Mouse (Mus musculus) CD4-positive, CD25-positive, alpha-beta regulatory T cell (primary cell): Measurements from ENCODE around the gene Wwc1. TPM values are rescaled to one million over a fixed set of nuclear protein-coding genes. Genes with fewer than 3 reads are reported as not detected.

Source experiments
- polyA plus RNA-seq: library from polyadenylated mRNA; unstranded; fragments of 100-300 nt; shearing (Covaris generic); gene quantifications from one replicate; pipeline ENCODE4 v1.2.1, GENCODE M21; 2017

Gene Wwc1
- 0.13 TPM for polyA plus RNA-seq

DNA sequence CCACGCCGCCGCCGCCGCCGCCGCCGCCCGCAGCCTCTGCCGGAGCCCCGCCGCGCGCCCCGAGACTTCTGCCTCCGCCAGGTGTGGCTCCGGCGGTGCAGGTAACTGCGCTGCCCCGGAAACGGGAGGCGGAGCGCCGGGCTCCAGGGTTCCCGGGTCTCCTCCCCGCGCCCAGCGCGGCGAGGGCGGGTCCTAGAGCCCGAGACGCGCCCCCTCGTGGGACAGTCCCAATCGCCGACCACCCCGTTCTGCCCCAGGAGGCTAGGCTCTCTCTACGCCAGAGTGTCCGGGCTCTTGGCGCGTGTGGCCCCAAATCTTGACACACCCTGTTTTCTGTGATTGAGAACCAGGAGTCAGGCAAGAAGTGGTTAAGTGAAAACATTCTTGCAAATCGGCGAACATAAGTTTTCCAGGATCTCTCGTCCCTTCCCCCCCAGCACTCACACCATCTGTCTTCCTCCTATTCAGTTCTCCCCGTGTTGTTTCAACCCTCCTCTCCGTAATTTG, at the start of gene Wwc1:
TSS of gene Wwc1 (minus strand) at position 117 of the 507 bp plus-strand sequence.

DNA sequence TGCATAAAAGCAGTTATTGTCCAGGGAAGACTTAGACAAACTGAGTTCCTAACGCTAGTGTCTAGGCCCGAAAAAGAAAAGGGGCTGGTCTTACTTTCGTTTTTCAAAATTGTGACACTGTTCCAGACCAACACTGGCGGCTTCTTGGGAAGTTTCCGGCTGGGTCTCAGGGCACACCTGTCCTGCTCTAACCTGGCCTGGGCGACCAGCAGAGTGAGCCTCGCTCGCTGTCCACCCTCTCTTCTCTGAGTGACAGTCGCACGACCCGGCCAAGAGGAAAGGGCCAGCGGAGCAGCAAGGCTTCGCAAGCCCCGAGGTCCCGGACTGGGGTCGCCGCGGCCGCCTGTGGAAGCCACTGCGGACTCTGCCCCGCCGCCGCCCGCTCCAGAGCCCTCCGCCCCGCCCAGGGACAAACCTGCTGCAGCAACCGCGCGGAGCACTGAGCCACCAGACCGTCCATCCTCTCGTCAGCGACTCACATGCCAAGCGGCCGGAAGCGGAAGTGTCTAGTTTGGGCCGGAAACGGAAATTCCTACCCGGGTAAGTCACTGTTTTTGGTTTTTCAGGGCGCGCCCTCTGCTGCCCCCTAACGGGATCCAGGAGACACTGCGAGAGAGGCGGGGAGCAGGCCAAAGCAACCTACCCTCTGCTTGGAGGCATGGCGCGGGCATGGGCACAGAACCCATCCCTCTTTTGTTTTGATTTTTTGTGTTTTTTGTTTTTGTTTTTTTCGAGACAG, 146.1 kb downstream of the Wwc1 start, which contains the start of gene Rars:
TSS of gene Rars (minus strand) at position 485 of the 739 bp plus-strand sequence.

DNA sequence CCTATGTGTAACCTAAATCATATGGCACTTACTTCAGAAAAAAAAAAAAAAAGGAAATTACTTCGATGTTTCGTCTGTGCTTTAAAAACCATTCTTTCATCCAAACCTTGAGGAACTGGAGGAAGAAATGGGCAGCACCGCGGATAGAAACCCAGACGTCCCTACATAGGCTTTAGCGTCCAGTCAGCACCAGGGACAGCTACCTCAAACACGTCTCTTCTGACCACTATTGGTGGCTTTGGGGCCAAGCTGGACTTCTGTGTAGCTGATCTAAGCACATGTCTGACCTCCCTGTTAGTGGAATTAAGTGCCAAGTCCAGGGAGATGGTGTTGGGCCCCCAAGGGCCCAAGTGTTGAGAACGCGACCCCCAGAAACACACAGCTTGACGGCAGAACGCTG, 181.5 kb downstream of the Wwc1 start, which contains the start of gene Fbll1:
TSS of gene Fbll1 (minus strand) at position 11 of the 400 bp plus-strand sequence.

Other genes with a start within 250 kb of the Wwc1 start
- gene Pank3, start 211.0 kb downstream of the Wwc1 start, polyA plus RNA-seq = 12.9 TPM
- gene Fbll1, start 181.6 kb downstream of the Wwc1 start, polyA plus RNA-seq = not detected
- gene Rars, start 146.0 kb downstream of the Wwc1 start, polyA plus RNA-seq = 67.5 TPM